Mouse (Mus musculus): Measurements from ENCODE around the gene Psg19.

DNA sequence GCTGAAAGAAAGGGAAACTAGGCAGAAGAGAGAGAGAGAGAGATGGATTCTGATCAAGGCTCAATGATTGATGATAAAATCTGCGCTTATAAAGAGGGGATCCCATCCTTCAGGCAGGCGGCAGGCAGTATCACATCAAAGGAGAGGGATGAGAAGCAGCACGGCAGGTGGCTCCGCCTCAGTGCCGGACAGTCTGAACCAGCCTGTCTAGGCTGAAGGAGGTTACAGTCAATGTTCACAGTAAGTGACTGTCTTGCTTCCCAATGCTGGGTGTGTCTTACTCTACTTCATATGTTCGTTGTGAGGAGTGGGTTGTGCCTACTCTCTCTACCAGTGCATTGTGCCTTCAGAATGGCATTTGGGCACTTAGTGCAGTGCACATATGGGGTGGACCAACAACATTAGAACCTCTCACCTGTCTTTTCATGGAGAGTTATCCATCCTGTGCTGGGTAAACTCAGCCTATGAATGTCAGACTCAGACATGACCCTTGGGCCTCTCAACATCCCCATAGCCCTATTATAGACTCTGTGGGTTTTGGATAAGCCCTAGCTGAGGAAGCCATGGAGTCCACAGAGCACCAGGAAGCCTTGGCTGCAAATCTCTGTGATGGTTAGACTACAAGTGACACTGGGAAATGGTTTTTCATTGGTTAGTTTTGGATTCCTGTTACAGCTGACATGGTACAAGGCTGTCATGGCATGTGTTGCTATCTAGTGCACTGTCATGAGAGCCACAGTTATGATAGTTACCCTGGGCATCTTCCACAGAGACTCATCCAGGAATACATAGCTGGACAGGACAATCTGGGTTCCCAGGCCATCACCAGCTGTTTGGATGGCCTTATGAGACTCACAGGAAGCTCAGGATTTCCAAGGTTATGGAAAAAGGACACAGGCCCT lies 49.1 kb downstream of the Psg19 start:
- TF ChIP-seq CTCF (IDR thresholded peaks at IDR 0.05; ENCODE audit: low read depth, low read length) (no peak), POLR2A (IDR thresholded peaks at IDR 0.05; ENCODE audit: borderline replicate concordance, low read depth, low read length) (no peak)

Data from bone marrow macrophage, adult 2 months (primary cell).